Mouse (Mus musculus): Measurements from ENCODE around the gene Rpgrip1l. TPM values are rescaled to one million over a fixed set of nuclear protein-coding genes. Genes with fewer than 3 reads are reported as not detected.

The Rpgrip1l gene
- polyA plus RNA-seq, 1 experiment, result 8.1 TPM

- Histone ChIP-seq H3K27ac (ENCODE audit: insufficient read depth, low read length) (no peak overlapping the region), H3K4me3 (ENCODE audit: insufficient read depth, low read length) (no peak overlapping the region), H3K4me1 (ENCODE audit: control insufficient read depth, insufficient read depth, low read length) (no peaks in the 10 kb centered on the region)
- TF ChIP-seq POLR2A (IDR thresholded peaks at IDR 0.05; ENCODE audit: extremely low read depth, insufficient read depth, low read length), result no peak
Measured at GRCm38 (mm10) chr8:91250966-91251365, 62.1 kb downstream of the Rpgrip1l start.

GRCm38 (mm10) chr8:91249758-91250466, 63.1 kb downstream of the Rpgrip1l start:
- Histone ChIP-seq H3K4me1 (ENCODE audit: control insufficient read depth, insufficient read depth, low read length) (no peaks in the 10 kb centered on the region), H3K4me3 (ENCODE audit: insufficient read depth, low read length) (no peak overlapping the region), H3K27ac (ENCODE audit: insufficient read depth, low read length) (no peak overlapping the region)
- TF ChIP-seq CTCF (IDR thresholded peaks at IDR 0.05; ENCODE audit: extremely low read depth, insufficient read depth, low read length), result no peak
- TF ChIP-seq POLR2A (IDR thresholded peaks at IDR 0.05; ENCODE audit: extremely low read depth, insufficient read depth, low read length), result no peak

GRCm38 (mm10) chr8:91245821-91246454, 67.1 kb downstream of the Rpgrip1l start:
- no peak for TF ChIP-seq POLR2A (IDR thresholded peaks at IDR 0.05; ENCODE audit: extremely low read depth, insufficient read depth, low read length)
- TF ChIP-seq CTCF (IDR thresholded peaks at IDR 0.05; ENCODE audit: extremely low read depth, insufficient read depth, low read length), result no peak
- Histone ChIP-seq H3K4me3 (ENCODE audit: insufficient read depth, low read length) (no peak overlapping the region), H3K4me1 (ENCODE audit: control insufficient read depth, insufficient read depth, low read length) (no peaks in the 10 kb centered on the region), H3K27ac (ENCODE audit: insufficient read depth, low read length) (no peak overlapping the region)

GRCm38 (mm10) chr8:91242721-91243120, 70.3 kb downstream of the Rpgrip1l start:
- no peak for TF ChIP-seq CTCF (IDR thresholded peaks at IDR 0.05; ENCODE audit: extremely low read depth, insufficient read depth, low read length)
- TF ChIP-seq POLR2A (IDR thresholded peaks at IDR 0.05; ENCODE audit: extremely low read depth, insufficient read depth, low read length), result no peak
- Histone ChIP-seq H3K4me1 (ENCODE audit: control insufficient read depth, insufficient read depth, low read length) (no peaks in the 10 kb centered on the region), H3K27ac (ENCODE audit: insufficient read depth, low read length) (no peak overlapping the region)

GRCm38 (mm10) chr8:91241873-91242519, 71.1 kb downstream of the Rpgrip1l start:
- Histone ChIP-seq H3K27ac (ENCODE audit: insufficient read depth, low read length) (no peak overlapping the region), H3K4me3 (ENCODE audit: insufficient read depth, low read length) (no peak overlapping the region), H3K4me1 (ENCODE audit: control insufficient read depth, insufficient read depth, low read length) (no peaks in the 10 kb centered on the region)
- no peak for TF ChIP-seq CTCF (IDR thresholded peaks at IDR 0.05; ENCODE audit: extremely low read depth, insufficient read depth, low read length)

More at GRCm38 (mm10) chr8:91242721-91243120, 70.3 kb downstream of the Rpgrip1l start:
- no peak overlapping the region for H3K4me3 ChIP-seq (ENCODE audit: insufficient read depth, low read length)

GRCm38 (mm10) chr8:91241371-91241770, 71.7 kb downstream of the Rpgrip1l start:
- Histone ChIP-seq H3K4me1 (ENCODE audit: control insufficient read depth, insufficient read depth, low read length) (no peaks in the 10 kb centered on the region), H3K27ac (ENCODE audit: insufficient read depth, low read length) (no peak overlapping the region), H3K4me3 (ENCODE audit: insufficient read depth, low read length) (no peak overlapping the region)
- TF ChIP-seq POLR2A (IDR thresholded peaks at IDR 0.05; ENCODE audit: extremely low read depth, insufficient read depth, low read length), result no peak
- no peak for TF ChIP-seq CTCF (IDR thresholded peaks at IDR 0.05; ENCODE audit: extremely low read depth, insufficient read depth, low read length)

- no peak overlapping the region for H3K4me3 ChIP-seq (ENCODE audit: insufficient read depth, low read length)
- H3K27ac ChIP-seq (ENCODE audit: insufficient read depth, low read length), result no peak overlapping the region
- no peak for TF ChIP-seq POLR2A (IDR thresholded peaks at IDR 0.05; ENCODE audit: extremely low read depth, insufficient read depth, low read length)
- no peak for TF ChIP-seq CTCF (IDR thresholded peaks at IDR 0.05; ENCODE audit: extremely low read depth, insufficient read depth, low read length)
- no peaks in the 10 kb centered on the region for H3K4me1 ChIP-seq (ENCODE audit: control insufficient read depth, insufficient read depth, low read length)
Measured at GRCm38 (mm10) chr8:91237191-91237590, 75.9 kb downstream of the Rpgrip1l start.

GRCm38 (mm10) chr8:91234097-91234496, 79.0 kb downstream of the Rpgrip1l start:
- H3K4me1 ChIP-seq (ENCODE audit: control insufficient read depth, insufficient read depth, low read length), result no peaks in the 10 kb centered on the region
- no peak overlapping the region for H3K27ac ChIP-seq (ENCODE audit: insufficient read depth, low read length)
- TF ChIP-seq POLR2A (IDR thresholded peaks at IDR 0.05; ENCODE audit: extremely low read depth, insufficient read depth, low read length), result no peak
- no peak for TF ChIP-seq CTCF (IDR thresholded peaks at IDR 0.05; ENCODE audit: extremely low read depth, insufficient read depth, low read length)
- no peak overlapping the region for H3K4me3 ChIP-seq (ENCODE audit: insufficient read depth, low read length)

- no peak overlapping the region for H3K4me3 ChIP-seq (ENCODE audit: insufficient read depth, low read length)
- H3K4me1 ChIP-seq (ENCODE audit: control insufficient read depth, insufficient read depth, low read length), result no peaks in the 10 kb centered on the region
- H3K27ac ChIP-seq (ENCODE audit: insufficient read depth, low read length), result no peak overlapping the region
- TF ChIP-seq POLR2A (IDR thresholded peaks at IDR 0.05; ENCODE audit: extremely low read depth, insufficient read depth, low read length) (no peak), CTCF (IDR thresholded peaks at IDR 0.05; ENCODE audit: extremely low read depth, insufficient read depth, low read length) (no peak)
Measured at GRCm38 (mm10) chr8:91227421-91227841, 85.6 kb downstream of the Rpgrip1l start.

- TF ChIP-seq CTCF (IDR thresholded peaks at IDR 0.05; ENCODE audit: extremely low read depth, insufficient read depth, low read length), result no peak
- no peak for TF ChIP-seq POLR2A (IDR thresholded peaks at IDR 0.05; ENCODE audit: extremely low read depth, insufficient read depth, low read length)
- no peak overlapping the region for H3K4me3 ChIP-seq (ENCODE audit: insufficient read depth, low read length)
Measured at GRCm38 (mm10) chr8:91224227-91224626, 88.8 kb downstream of the Rpgrip1l start.

More at GRCm38 (mm10) chr8:91224227-91224626, 88.8 kb downstream of the Rpgrip1l start:
- H3K4me1 ChIP-seq (ENCODE audit: control insufficient read depth, insufficient read depth, low read length), result no peaks in the 10 kb centered on the region
- H3K27ac ChIP-seq (ENCODE audit: insufficient read depth, low read length), result no peak overlapping the region

All from cortical plate, adult 2 months (tissue).